Mouse (Mus musculus): ENCODE data around the gene Arpc1b. TPM values are rescaled to one million over a fixed set of nuclear protein-coding genes. Genes with fewer than 3 reads are reported as not detected.

Gene Arpc1b
- polyA plus RNA-seq, 1 experiment: not detected

DNA sequence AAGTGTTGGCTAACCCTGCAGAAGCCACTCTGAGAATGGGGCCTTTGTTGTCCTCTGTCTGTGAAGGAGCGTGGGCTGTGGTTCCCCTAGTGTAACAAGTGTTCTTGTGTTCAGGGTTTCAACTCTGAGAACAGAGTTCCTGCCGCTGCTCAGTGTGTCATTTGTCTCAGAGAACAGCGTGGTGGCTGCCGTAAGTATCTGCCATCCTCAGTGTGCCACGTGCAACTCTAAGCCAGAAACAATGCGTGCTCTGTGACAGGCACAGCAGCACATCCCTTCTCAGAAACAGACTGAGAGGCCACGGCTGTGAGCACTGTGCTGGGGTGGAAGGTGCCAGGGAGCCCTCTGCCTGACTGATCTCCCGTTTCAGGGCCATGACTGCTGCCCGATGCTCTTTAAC lies 9.7 kb upstream of the Arpc1b start:
- WGBS: 72% methylated on average over 9 of the region's 9 CpGs
- peaks cover 6% of the 10 kb centered on the region; the same call in 1 of the 2 replicates for H3K4me1 ChIP-seq (ENCODE audit: control insufficient read depth, insufficient read depth, low read length)
- H3K4me3 ChIP-seq (ENCODE audit: insufficient read depth, low read depth, low read length): no peak overlapping the region
- H3K27ac ChIP-seq (ENCODE audit: insufficient read depth, low read depth, low read length): no peak overlapping the region
- TF ChIP-seq POLR2A (IDR thresholded peaks at IDR 0.05; ENCODE audit: insufficient read depth, low read depth, low read length) (no peak), CTCF (IDR thresholded peaks at IDR 0.05; ENCODE audit: insufficient read depth, low read depth, low read length) (no peak)

DNA sequence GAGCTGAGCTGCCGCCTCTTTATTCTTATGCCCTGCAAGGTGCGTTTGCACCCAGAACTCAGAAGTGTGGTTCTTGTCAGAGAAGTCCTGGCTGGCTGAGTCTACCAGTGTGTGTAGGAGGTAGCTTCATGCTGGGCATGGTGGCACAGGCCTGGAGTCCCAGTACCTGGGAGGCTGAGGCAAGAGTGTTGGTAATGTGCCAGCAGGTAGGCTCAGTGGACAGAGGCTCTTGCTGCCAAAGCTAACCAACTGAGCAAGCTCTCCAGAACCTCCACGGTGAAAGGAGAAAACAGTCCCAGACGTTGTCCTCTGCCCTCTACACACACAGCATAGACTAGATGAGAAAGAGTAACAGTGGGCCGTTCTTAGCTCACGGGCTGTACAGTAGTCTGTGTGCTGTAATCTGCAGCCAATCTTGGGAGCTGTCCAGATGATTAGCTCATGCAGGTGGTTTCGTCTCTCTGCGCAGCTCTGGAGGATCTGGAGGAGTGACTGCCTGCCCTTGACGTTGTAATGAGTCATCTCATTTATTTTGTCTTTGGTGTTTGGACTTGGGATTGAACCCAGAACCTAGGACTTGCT lies 8.2 kb upstream of the Arpc1b start:
- 72% methylated on average over 9 of the region's 9 CpGs for WGBS
- TF ChIP-seq CTCF (IDR thresholded peaks at IDR 0.05; ENCODE audit: insufficient read depth, low read depth, low read length): no peak
- TF ChIP-seq POLR2A (IDR thresholded peaks at IDR 0.05; ENCODE audit: insufficient read depth, low read depth, low read length): no peak
- Histone ChIP-seq H3K27ac (ENCODE audit: insufficient read depth, low read depth, low read length) (no peak overlapping the region), H3K4me3 (ENCODE audit: insufficient read depth, low read depth, low read length) (no peak overlapping the region), H3K4me1 (ENCODE audit: control insufficient read depth, insufficient read depth, low read length) (peaks cover 6% of the 10 kb centered on the region; the same call in 1 of the 2 replicates)

DNA sequence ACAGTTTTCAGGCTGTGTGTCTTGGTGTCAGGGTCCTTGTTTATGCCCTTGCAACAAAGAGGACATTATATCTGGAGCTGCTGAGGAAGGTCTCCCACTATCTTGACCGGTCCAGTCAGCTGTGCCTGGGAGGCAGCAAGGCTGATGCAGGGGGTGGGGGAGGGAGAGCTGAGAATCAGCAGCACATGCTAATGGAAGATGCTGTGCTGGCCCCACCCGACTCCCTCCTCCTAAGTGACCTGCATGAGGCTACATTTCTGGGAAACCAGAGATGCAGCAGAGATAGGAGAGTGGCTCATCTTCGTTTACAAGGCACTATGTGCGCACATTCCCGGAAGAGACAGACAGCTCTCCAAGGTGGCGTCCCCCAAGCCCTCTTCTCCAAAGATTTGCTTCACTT lies 3.6 kb upstream of the Arpc1b start:
- Histone ChIP-seq H3K4me1 (ENCODE audit: control insufficient read depth, insufficient read depth, low read length) (peaks cover 14% of the 10 kb centered on the region; the same call in 1 of the 2 replicates), H3K4me3 (ENCODE audit: insufficient read depth, low read depth, low read length) (no peak overlapping the region), H3K27ac (ENCODE audit: insufficient read depth, low read depth, low read length) (no peak overlapping the region)
- TF ChIP-seq CTCF (IDR thresholded peaks at IDR 0.05; ENCODE audit: insufficient read depth, low read depth, low read length) (no peak), POLR2A (IDR thresholded peaks at IDR 0.05; ENCODE audit: insufficient read depth, low read depth, low read length) (no peak)
- WGBS: 90% methylated on average over 6 of the region's 6 CpGs

DNA sequence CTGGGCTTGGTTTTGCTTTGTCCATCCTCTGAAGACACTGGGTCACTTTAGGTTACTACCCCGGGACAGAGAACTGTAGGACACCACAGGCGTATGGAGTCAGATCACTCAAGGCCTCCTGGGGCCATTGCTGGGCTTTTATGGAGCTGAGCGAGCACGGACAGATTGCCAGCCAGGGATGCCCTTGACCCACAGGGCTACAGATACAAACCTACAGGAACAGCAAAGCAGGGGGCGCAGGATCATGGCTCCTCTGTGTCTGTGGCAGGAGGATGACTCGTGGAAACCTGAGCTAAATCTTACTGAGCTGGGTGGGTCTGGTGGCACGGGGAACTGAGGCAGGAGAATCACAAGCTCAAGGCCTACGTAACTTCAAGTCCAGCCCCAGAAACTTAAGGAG lies 1.4 kb upstream of the Arpc1b start:
- H3K4me1 ChIP-seq (ENCODE audit: control insufficient read depth, insufficient read depth, low read length): peaks cover 11% of the 10 kb centered on the region; the same call in 1 of the 2 replicates
- TF ChIP-seq POLR2A (IDR thresholded peaks at IDR 0.05; ENCODE audit: insufficient read depth, low read depth, low read length) (no peak), CTCF (IDR thresholded peaks at IDR 0.05; ENCODE audit: insufficient read depth, low read depth, low read length) (no peak)
- 85% methylated on average over 8 of the region's 8 CpGs for whole genome bisulfite sequencing
- no peak overlapping the region for H3K27ac ChIP-seq (ENCODE audit: insufficient read depth, low read depth, low read length)
- no peak overlapping the region for H3K4me3 ChIP-seq (ENCODE audit: insufficient read depth, low read depth, low read length)

DNA sequence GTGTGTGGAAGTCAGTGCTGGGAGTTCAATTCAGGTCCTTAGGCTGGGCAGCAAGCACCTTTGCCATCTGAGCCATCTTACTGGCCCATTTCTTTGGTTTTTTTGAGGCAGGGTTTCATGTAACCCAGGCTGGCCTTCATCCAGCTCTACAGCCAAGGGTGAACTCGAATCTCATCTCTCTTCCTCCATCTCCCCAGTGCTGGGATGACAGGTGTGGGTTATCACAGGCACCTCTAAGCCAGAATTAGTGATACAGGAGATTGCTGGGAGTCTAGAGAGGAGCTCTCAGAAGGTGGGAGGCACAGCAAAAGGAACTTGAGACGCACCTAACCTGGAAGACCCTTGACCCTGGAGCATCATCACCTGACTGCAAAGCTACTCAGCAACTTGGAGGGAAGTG lies 599 bp upstream of the Arpc1b start:
- H3K4me3 ChIP-seq (ENCODE audit: insufficient read depth, low read depth, low read length): no peak overlapping the region
- TF ChIP-seq POLR2A (IDR thresholded peaks at IDR 0.05; ENCODE audit: insufficient read depth, low read depth, low read length): no peak
- TF ChIP-seq CTCF (IDR thresholded peaks at IDR 0.05; ENCODE audit: insufficient read depth, low read depth, low read length): no peak
- H3K27ac ChIP-seq (ENCODE audit: insufficient read depth, low read depth, low read length): no peak overlapping the region
- H3K4me1 ChIP-seq (ENCODE audit: control insufficient read depth, insufficient read depth, low read length): peaks cover 14% of the 10 kb centered on the region; the same call in 1 of the 2 replicates
- 59% methylated on average over 2 of the region's 2 CpGs for WGBS

DNA sequence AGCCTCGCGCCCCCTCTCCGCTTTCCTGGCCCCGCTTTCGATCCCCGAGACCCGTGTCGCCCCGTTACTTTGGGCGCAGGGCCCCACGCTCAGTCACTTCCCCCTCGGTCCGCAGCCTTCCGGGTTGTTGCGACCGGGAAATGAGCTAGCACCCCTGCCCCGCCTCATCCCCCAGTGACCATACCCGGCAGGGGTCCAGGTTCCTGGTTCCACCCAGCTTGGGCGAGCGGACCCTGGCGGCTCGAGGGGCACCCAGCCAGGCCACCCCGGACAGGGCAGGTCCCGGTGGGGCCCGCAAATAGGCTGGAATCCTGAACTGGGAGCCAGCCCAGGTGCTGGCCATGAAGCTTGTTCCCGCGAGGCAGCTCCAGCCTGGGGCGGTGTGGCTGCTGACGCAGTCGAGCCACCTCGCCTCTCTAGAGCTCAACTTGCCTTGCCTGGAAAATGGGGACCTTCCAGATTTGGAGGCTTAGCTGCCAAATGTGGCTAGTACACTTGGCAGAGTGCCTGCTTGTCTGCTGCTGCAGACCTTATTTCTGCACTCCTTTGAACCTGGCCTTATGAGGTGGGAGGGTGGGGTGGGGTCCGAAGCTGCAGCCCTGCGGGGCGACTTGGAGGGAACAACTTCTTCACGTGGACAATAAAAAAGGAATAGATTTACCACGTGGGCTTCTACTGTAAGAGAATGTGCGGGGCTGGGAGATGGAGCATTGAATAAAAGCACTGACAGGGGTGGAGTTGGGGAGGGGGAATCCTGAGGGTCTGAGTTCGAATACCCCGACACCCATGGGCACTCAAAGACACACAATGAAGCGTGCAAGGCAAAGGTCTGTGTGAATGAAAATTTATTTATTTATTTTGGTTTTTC lies 825 bp downstream of the Arpc1b start:
- Histone ChIP-seq H3K4me3 (ENCODE audit: insufficient read depth, low read depth, low read length) (peak overlapping the region; percentile 51), H3K4me1 (ENCODE audit: control insufficient read depth, insufficient read depth, low read length) (peaks cover 14% of the 10 kb centered on the region; the same call in 1 of the 2 replicates), H3K27ac (ENCODE audit: insufficient read depth, low read depth, low read length) (no peak overlapping the region)
- 15% methylated on average over 40 of the region's 40 CpGs for WGBS
- TF ChIP-seq POLR2A (IDR thresholded peaks at IDR 0.05; ENCODE audit: insufficient read depth, low read depth, low read length): no peak
- TF ChIP-seq CTCF (IDR thresholded peaks at IDR 0.05; ENCODE audit: insufficient read depth, low read depth, low read length): no peak

DNA sequence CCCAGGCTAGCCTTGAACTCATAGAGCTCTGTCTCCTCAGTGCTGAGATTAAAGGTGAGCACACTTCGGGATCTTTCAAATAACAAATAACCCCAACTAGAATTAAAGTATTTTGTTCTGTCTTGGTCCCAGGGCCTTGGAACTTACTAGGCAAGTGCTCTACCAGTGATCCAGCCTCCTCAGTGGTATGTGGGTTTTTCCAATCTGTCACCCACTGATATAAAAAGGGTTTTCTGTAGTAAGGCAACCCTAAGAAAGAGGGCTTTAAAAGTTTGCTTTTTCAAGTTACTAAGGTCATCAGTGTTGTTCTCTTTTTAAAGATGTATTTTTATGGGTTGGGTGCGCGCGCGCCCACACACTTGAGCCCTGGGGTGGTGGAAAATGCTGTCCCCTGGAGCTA lies 1.7 kb downstream of the Arpc1b start:
- H3K27ac ChIP-seq (ENCODE audit: insufficient read depth, low read depth, low read length): no peak overlapping the region
- TF ChIP-seq CTCF (IDR thresholded peaks at IDR 0.05; ENCODE audit: insufficient read depth, low read depth, low read length) (no peak), POLR2A (IDR thresholded peaks at IDR 0.05; ENCODE audit: insufficient read depth, low read depth, low read length) (no peak)
- 93% methylated on average over 5 of the region's 5 CpGs for WGBS
- H3K4me3 ChIP-seq (ENCODE audit: insufficient read depth, low read depth, low read length): no peak overlapping the region
- H3K4me1 ChIP-seq (ENCODE audit: control insufficient read depth, insufficient read depth, low read length): peaks cover 14% of the 10 kb centered on the region; the same call in 1 of the 2 replicates

DNA sequence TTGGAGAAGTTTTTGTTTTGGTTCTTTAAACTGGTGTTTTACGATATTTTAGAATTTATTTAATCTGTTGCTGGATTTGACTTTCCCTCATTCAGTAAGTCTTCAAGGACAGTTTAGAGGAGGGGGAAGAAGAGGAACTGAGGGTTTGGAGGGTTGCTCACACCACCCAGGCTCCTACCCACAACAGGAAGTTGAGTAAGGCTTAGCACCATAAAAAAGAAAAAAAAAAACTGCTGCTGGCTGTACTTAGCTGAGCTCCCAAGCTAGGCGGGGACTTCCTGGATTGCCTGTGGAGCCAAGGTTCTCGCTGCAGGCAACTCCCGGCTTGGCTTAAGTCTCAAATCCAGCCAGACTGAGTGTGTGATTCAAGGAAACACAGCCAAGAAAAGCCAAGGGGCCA lies 2.3 kb downstream of the Arpc1b start:
- H3K4me1 ChIP-seq (ENCODE audit: control insufficient read depth, insufficient read depth, low read length): peaks cover 14% of the 10 kb centered on the region; the same call in 1 of the 2 replicates
- H3K4me3 ChIP-seq (ENCODE audit: insufficient read depth, low read depth, low read length): no peak overlapping the region
- TF ChIP-seq POLR2A (IDR thresholded peaks at IDR 0.05; ENCODE audit: insufficient read depth, low read depth, low read length): no peak
- TF ChIP-seq CTCF (IDR thresholded peaks at IDR 0.05; ENCODE audit: insufficient read depth, low read depth, low read length): no peak
- 53% methylated on average over 4 of the region's 4 CpGs for WGBS
- H3K27ac ChIP-seq (ENCODE audit: insufficient read depth, low read depth, low read length): no peak overlapping the region

DNA sequence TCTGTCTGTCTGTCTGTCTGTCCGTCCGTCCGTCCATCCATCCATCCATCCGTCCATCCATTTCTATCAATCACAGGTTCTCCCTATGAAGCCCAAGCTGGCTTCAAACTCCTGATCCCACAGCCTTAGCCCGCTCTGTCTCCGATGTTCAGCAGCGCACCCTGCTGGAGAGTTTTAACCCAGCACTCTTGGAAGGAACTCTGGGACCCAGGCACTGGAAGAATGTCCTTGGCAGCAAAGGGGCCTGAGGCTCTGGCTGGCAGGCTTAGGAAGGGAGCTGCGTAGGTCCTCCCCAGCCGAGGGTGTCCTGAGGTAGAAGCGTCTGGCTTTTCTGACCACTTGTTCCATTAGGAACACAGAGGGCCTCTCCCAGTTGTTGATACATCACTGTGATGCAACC lies 2.9 kb downstream of the Arpc1b start:
- Histone ChIP-seq H3K4me1 (ENCODE audit: control insufficient read depth, insufficient read depth, low read length) (peaks cover 14% of the 10 kb centered on the region; the same call in 1 of the 2 replicates), H3K4me3 (ENCODE audit: insufficient read depth, low read depth, low read length) (no peak overlapping the region), H3K27ac (ENCODE audit: insufficient read depth, low read depth, low read length) (no peak overlapping the region)
- no peak for TF ChIP-seq POLR2A (IDR thresholded peaks at IDR 0.05; ENCODE audit: insufficient read depth, low read depth, low read length)
- peak; percentile 40; the same call in 1 of the 2 replicates for TF ChIP-seq CTCF (IDR thresholded peaks at IDR 0.05; ENCODE audit: insufficient read depth, low read depth, low read length)
- WGBS: 40% methylated on average over 10 of the region's 10 CpGs
